Comparison of ENCODE assay signal across 10 mouse cellular contexts in genomic region chr5:137529221-137529995, GRCm38 (mm10). TPM values are rescaled to one million over a fixed set of nuclear protein-coding genes. Genes with fewer than 3 reads are reported as not detected.
DNase-seq lines count a peak whose midpoint lies in the region; ATAC-seq and TF ChIP-seq lines count a peak whose summit lies in the region.
"Had no signal": no experiment of that assay in that cellular context is flagged by ENCODE, and none has a peak within 500 bp of the region (broad histone marks: within the 10 kb centered on the region; RNA-seq: fewer than 3 reads in every experiment).

No protein-coding gene starts in this region.

- peak overlapping the region; percentile 82; the same call in 1 of the 2 replicates for H3K9ac ChIP-seq in lung, embryonic 14.5 days
- H3K9ac ChIP-seq in intestine, postnatal 0 days (ENCODE audit: low read depth, low read length), result no peak overlapping the region
- H3K9ac ChIP-seq in neural tube, embryonic 12.5 days, result no peak overlapping the region

- ATAC-seq in lung, embryonic 14.5 days (ENCODE audit: insufficient read depth), result no peak
- ATAC-seq in intestine, postnatal 0 days, result no peak
- no peak for ATAC-seq in neural tube, embryonic 12.5 days (ENCODE audit: low FRiP score, low read depth)

- H3K4me3 ChIP-seq in lung, embryonic 14.5 days (ENCODE audit: low read depth, low read length), result peak overlapping the region; percentile 83
- H3K4me3 ChIP-seq in lung, adult 2 months (replicated peaks; ENCODE audit: extremely low read depth, low read depth, low read length), result no peak overlapping the region
- H3K4me3 ChIP-seq in intestine, postnatal 0 days (ENCODE audit: low read depth, low read length), result no peak overlapping the region
- H3K4me3 ChIP-seq in neural tube, embryonic 12.5 days, result no peak overlapping the region

- H3K9me3 ChIP-seq in lung, embryonic 14.5 days (ENCODE audit: low read depth, low read length), result no peaks in the 10 kb centered on the region
- no peaks in the 10 kb centered on the region for H3K9me3 ChIP-seq in intestine, postnatal 0 days (ENCODE audit: control insufficient read depth)
- no peaks in the 10 kb centered on the region for H3K9me3 ChIP-seq in neural tube, embryonic 12.5 days

- H3K27me3 ChIP-seq in lung, embryonic 14.5 days (ENCODE audit: insufficient read depth, low read length), result no peaks in the 10 kb centered on the region
- no peaks in the 10 kb centered on the region for H3K27me3 ChIP-seq in intestine, postnatal 0 days (replicated peaks; ENCODE audit: control insufficient read depth, insufficient read depth, low read length)
- no peaks in the 10 kb centered on the region for H3K27me3 ChIP-seq in neural tube, embryonic 12.5 days (replicated peaks)

- DNase-seq in cerebellum, adult 18-20 months, result peak; percentile 34 to 49
- DNase-seq in cerebellum, adult 8-10 months, result no peak
- DNase-seq in lung, embryonic 14.5 days, result no peak
- DNase-seq in lung, adult 2 months, result no peak
- DNase-seq in adipocyte (ENCODE audit: low spot score), result no peak
- DNase-seq in thymus, postnatal 10 days (ENCODE audit: low spot score in 2 of 2), result no peak
- DNase-seq: cerebellum, adult 9-10 months had no signal

- H3K4me2 ChIP-seq in lung, embryonic 14.5 days, result peak overlapping the region; percentile 96
- 0 out of 2 replicates have a peak overlapping the region, but pooled peaks have one; percentile 71 for H3K4me2 ChIP-seq in intestine, postnatal 0 days (replicated peaks; ENCODE audit: low read depth)
- peak overlapping the region; percentile 91 for H3K4me2 ChIP-seq in neural tube, embryonic 12.5 days (replicated peaks)

- no peak overlapping the region for H3K27ac ChIP-seq in lung, embryonic 14.5 days (ENCODE audit: low read depth)
- H3K27ac ChIP-seq in intestine, postnatal 0 days (ENCODE audit: low read depth, low read length), result no peak overlapping the region
- H3K27ac ChIP-seq in neural tube, embryonic 12.5 days, result no peak overlapping the region

- TF ChIP-seq CTCF in lung, embryonic 14.5 days (IDR thresholded peaks at IDR 0.05; ENCODE audit: low read depth), result no peak
- TF ChIP-seq CTCF in lung, adult 2 months (IDR thresholded peaks at IDR 0.05; ENCODE audit: insufficient read depth, low read length), result no peak
- TF ChIP-seq CTCF in intestine, postnatal 0 days (IDR thresholded peaks at IDR 0.05; ENCODE audit: low read depth), result no peak

- no peak for TF ChIP-seq POLR2A in lung, adult 2 months (IDR thresholded peaks at IDR 0.05; ENCODE audit: borderline replicate concordance, extremely low read depth, low read depth, low read length)

- WGBS in lung, embryonic 14.5 days, result 73% methylated on average over 15 of the region's 15 CpGs
- WGBS in lung, adult 2 months, result 77% methylated on average over 15 of the region's 15 CpGs
- WGBS in intestine, postnatal 0 days, result 76% methylated on average over 15 of the region's 15 CpGs
- 74% methylated on average over 15 of the region's 15 CpGs for WGBS in neural tube, embryonic 12.5 days

- peaks cover 61% of the 10 kb centered on the region for H3K36me3 ChIP-seq in lung, embryonic 14.5 days (ENCODE audit: insufficient read depth)
- H3K36me3 ChIP-seq in intestine, postnatal 0 days (ENCODE audit: control insufficient read depth, insufficient read depth), result peaks cover 55% of the 10 kb centered on the region
- peaks cover 51% of the 10 kb centered on the region for H3K36me3 ChIP-seq in neural tube, embryonic 12.5 days

- H3K4me1 ChIP-seq in lung, embryonic 14.5 days (ENCODE audit: insufficient read depth), result peaks cover 5% of the 10 kb centered on the region; the same call in 1 of the 2 replicates
- H3K4me1 ChIP-seq in lung, adult 2 months (ENCODE audit: control insufficient read depth, insufficient read depth, low read length), result peaks cover 7% of the 10 kb centered on the region; the same call in 1 of the 2 replicates
- H3K4me1 ChIP-seq in intestine, postnatal 0 days (replicated peaks; ENCODE audit: control insufficient read depth, insufficient read depth, low read length), result 0 out of 2 replicates have a peak, but pooled peaks cover 6% of the 10 kb centered on the region
- H3K4me1 ChIP-seq in neural tube, embryonic 12.5 days, result peaks cover 41% of the 10 kb centered on the region

RNA-seq across cellular contexts. Expression of gene Epo, which starts 3.6 kb away (rescaled TPM):
- polyA plus RNA-seq in lung, embryonic 14.5 days (2014; fragmentation: Nextera tagmentation; extraction: Ambion mirVana), result 0.37 and 0.38 TPM in 2 replicates
- polyA plus RNA-seq in lung, adult 2 months (2012; rRNA removed), result not detected in 2 replicates
- not detected in 2 replicates for polyA plus RNA-seq in intestine, postnatal 0 days (2015; fragmentation: Nextera tagmentation; extraction: Ambion mirVana)
- polyA plus RNA-seq in neural tube, embryonic 12.5 days (2016; fragmentation: Nextera tagmentation; extraction: Ambion mirVana), result not detected in 2 replicates
- polyA plus RNA-seq: kidney, postnatal 0 days had no signal

RNA-seq across cellular contexts. Expression of gene Gnb2, which starts 3.9 kb away (rescaled TPM):
- 411 and 440 TPM in 2 replicates for polyA plus RNA-seq in lung, embryonic 14.5 days (2014; fragmentation: Nextera tagmentation; extraction: Ambion mirVana)
- polyA plus RNA-seq in lung, adult 2 months (2012; rRNA removed), result 1,063 and 1,258 TPM in 2 replicates
- 386 and 389 TPM in 2 replicates for polyA plus RNA-seq in intestine, postnatal 0 days (2015; fragmentation: Nextera tagmentation; extraction: Ambion mirVana)
- polyA plus RNA-seq in neural tube, embryonic 12.5 days (2016; fragmentation: Nextera tagmentation; extraction: Ambion mirVana), result 468 and 494 TPM in 2 replicates

RNA-seq across cellular contexts. Expression of gene Gigyf1, which starts 11.1 kb away (rescaled TPM):
- polyA plus RNA-seq in lung, embryonic 14.5 days (2014; fragmentation: Nextera tagmentation; extraction: Ambion mirVana), result 11.1 and 11.6 TPM in 2 replicates
- 37.0 and 45.3 TPM in 2 replicates for polyA plus RNA-seq in lung, adult 2 months (2012; rRNA removed)
- 4.7 and 6.4 TPM in 2 replicates for polyA plus RNA-seq in intestine, postnatal 0 days (2015; fragmentation: Nextera tagmentation; extraction: Ambion mirVana)
- polyA plus RNA-seq in neural tube, embryonic 12.5 days (2016; fragmentation: Nextera tagmentation; extraction: Ambion mirVana), result 17.6 and 19.4 TPM in 2 replicates

RNA-seq across cellular contexts. Expression of gene Actl6b, which starts 23.9 kb away (rescaled TPM):
- 0.26 TPM in 1 of 2 replicates, not detected in the other for polyA plus RNA-seq in lung, embryonic 14.5 days (2014; fragmentation: Nextera tagmentation; extraction: Ambion mirVana)
- 0.07 TPM in 1 of 2 replicates, not detected in the other for polyA plus RNA-seq in lung, adult 2 months (2012; rRNA removed)
- polyA plus RNA-seq in intestine, postnatal 0 days (2015; fragmentation: Nextera tagmentation; extraction: Ambion mirVana), result 2.1 and 2.9 TPM in 2 replicates
- polyA plus RNA-seq in neural tube, embryonic 12.5 days (2016; fragmentation: Nextera tagmentation; extraction: Ambion mirVana), result 109 and 118 TPM in 2 replicates
- polyA plus RNA-seq: kidney, postnatal 0 days had no signal

RNA-seq across cellular contexts. Expression of gene Pop7, which starts 27.1 kb away (rescaled TPM):
- 54.3 and 58.4 TPM in 2 replicates for polyA plus RNA-seq in lung, embryonic 14.5 days (2014; fragmentation: Nextera tagmentation; extraction: Ambion mirVana)
- polyA plus RNA-seq in lung, adult 2 months (2012; rRNA removed), result 28.4 and 32.4 TPM in 2 replicates
- 47.9 and 50.4 TPM in 2 replicates for polyA plus RNA-seq in intestine, postnatal 0 days (2015; fragmentation: Nextera tagmentation; extraction: Ambion mirVana)
- polyA plus RNA-seq in neural tube, embryonic 12.5 days (2016; fragmentation: Nextera tagmentation; extraction: Ambion mirVana), result 65.4 and 71.0 TPM in 2 replicates

Comparison
In these comparisons a context has a peak if more than half of its experiments do, and no peak if none do; other contexts are left out.
1. DNase-seq: peak in cerebellum, adult 18-20 months (2 of 2); none in cerebellum, adult 8-10 months (single experiment), lung, embryonic 14.5 days (single experiment), lung, adult 2 months (single experiment), adipocyte (single experiment) and thymus, postnatal 10 days (0 of 2).
2. Peak in every context shown above with its lines, with median percentiles within 50 percentile points of each other: H3K4me2 ChIP-seq.